In the genomic region with DNA sequence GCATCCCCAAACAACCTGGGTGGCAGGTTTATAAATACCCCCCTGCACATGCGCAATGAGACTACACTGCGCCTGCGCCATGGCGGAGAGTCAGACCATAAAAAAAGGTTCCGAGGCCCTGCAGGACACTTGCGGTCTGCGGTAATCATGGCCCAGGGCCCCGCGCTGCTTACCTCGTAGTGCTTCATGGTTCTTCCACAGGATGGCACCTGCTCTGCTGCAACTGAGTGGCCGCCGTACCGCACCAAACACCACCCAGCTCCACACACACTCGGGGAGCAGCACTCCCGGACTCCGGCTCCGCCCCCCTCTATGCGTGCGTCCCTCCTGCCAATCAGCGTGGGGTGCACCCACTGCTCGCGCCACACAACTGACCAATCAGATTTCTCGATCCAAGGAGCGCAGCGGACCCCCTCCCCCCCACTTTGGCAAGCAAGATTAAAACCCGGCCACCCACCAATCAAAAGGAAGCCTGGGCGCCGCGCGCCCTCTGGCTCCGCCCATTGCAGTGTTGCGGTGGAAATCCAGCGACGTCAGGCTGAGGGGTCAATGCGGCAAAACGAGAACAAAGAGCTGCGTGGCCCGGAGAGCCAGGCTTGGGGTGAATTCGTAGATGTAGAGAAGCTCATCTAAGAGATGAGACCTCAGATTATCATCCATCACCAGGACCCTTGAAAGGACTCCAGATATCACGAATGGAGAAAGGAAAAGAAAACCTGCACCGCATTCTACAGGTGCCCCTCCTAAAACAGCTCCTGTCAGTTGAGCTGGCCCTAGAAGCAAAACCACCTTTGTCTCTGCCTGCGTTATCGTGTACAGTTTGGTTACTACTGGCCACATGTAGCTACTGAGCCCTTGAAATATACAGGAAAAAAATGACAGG, we compare ENCODE assay signal across 8 mouse cellular contexts. TPM values are rescaled to one million over a fixed set of nuclear protein-coding genes. Genes with fewer than 3 reads are reported as not detected.
DNase-seq lines count a peak whose midpoint lies in the region; ATAC-seq and TF ChIP-seq lines count a peak whose summit lies in the region.

No protein-coding gene starts in this region.

- TF ChIP-seq POLR2A in liver, adult 2 months (IDR thresholded peaks at IDR 0.05; ENCODE audit: extremely low read depth, insufficient read depth, low read length), result peak; percentile 92
- TF ChIP-seq POLR2A in myocyte (IDR thresholded peaks at IDR 0.05; ENCODE audit: insufficient read length, low read depth), result peak; percentile 58

- peak overlapping the region; percentile 93 for H3K4me2 ChIP-seq in heart, embryonic 11.5 days
- H3K4me2 ChIP-seq in kidney, embryonic 16.5 days (replicated peaks; ENCODE audit: low read depth, low read length), result peak overlapping the region; percentile 91
- peak overlapping the region; percentile 97 for H3K4me2 ChIP-seq in myocyte (ENCODE audit: low read depth)

- peak overlapping the region; percentile 90 for H3K27ac ChIP-seq in heart, embryonic 11.5 days (ENCODE audit: low read depth, low read length)
- H3K27ac ChIP-seq in kidney, embryonic 16.5 days (ENCODE audit: low read length), result peak overlapping the region; percentile 90
- H3K27ac ChIP-seq in liver, adult 2 months (replicated peaks; ENCODE audit: insufficient read depth, low read depth, low read length), result peak overlapping the region; percentile 86

- no peaks in the 10 kb centered on the region for H3K9me3 ChIP-seq in heart, embryonic 11.5 days (replicated peaks; ENCODE audit: control insufficient read depth, low read length)
- H3K9me3 ChIP-seq in kidney, embryonic 16.5 days (ENCODE audit: low read length), result no peaks in the 10 kb centered on the region

- peak; percentile 92 for ATAC-seq in erythroblast, adult 5-6 weeks (replicated peaks; ENCODE audit: low FRiP score, poor library complexity, severe bottlenecking)
- peak; percentile 99 for ATAC-seq in heart, embryonic 11.5 days (replicated peaks; ENCODE audit: insufficient number of reproducible peaks, low FRiP score, low TSS enrichment)
- ATAC-seq in kidney, embryonic 16.5 days (ENCODE audit: low FRiP score, low TSS enrichment), result peak; percentile 99

- TF ChIP-seq CTCF in liver, adult 2 months (IDR thresholded peaks at IDR 0.05; ENCODE audit: low read depth, low read length), result no peak

- H3K4me3 ChIP-seq in heart, embryonic 11.5 days (ENCODE audit: low read depth, low read length), result peak overlapping the region; percentile 91
- peak overlapping the region; percentile 72 for H3K4me3 ChIP-seq in kidney, embryonic 16.5 days (ENCODE audit: low read length)
- H3K4me3 ChIP-seq in liver, adult 2 months (ENCODE audit: insufficient read depth, low read depth, low read length), result peak overlapping the region; percentile 64
- peak overlapping the region; percentile 72 for H3K4me3 ChIP-seq in myocyte

- WGBS in heart, embryonic 11.5 days (ENCODE audit: insufficient replicate concordance), result under 1% methylated on average over 43 of the region's 43 CpGs
- WGBS in kidney, embryonic 16.5 days, result 0% methylated on average over 43 of the region's 43 CpGs
- WGBS in liver, adult 2 months, result under 1% methylated on average over 43 of the region's 43 CpGs

- peaks cover 9% of the 10 kb centered on the region; the same call in 1 of the 2 replicates for H3K79me2 ChIP-seq in liver, adult 2 months (ENCODE audit: control insufficient read depth, insufficient read depth, low read length)
- H3K79me2 ChIP-seq in myocyte (ENCODE audit: control insufficient read depth, insufficient read depth), result peaks cover 43% of the 10 kb centered on the region

- H3K4me1 ChIP-seq in heart, embryonic 11.5 days (ENCODE audit: control insufficient read depth, insufficient read depth, low read length), result peaks cover 9% of the 10 kb centered on the region
- peaks cover 23% of the 10 kb centered on the region for H3K4me1 ChIP-seq in kidney, embryonic 16.5 days (ENCODE audit: insufficient read depth, low read length)
- H3K4me1 ChIP-seq in liver, adult 2 months (ENCODE audit: control insufficient read depth, insufficient read depth, low read length), result peaks cover 9% of the 10 kb centered on the region

- H3ac ChIP-seq in myocyte (ENCODE audit: control insufficient read depth, insufficient read length), result no peak overlapping the region

- peak; percentile 92 to 95 for DNase-seq in B cell, adult 2 months
- DNase-seq in brain, adult 2 months (ENCODE audit: low read depth, low spot score), result peak; percentile 100
- peak; percentile 93 for DNase-seq in liver, adult 2 months (ENCODE audit: extremely low read depth, low read depth, low spot score)
- peak; percentile 99 for DNase-seq in splenic B cell, adult 2 months (ENCODE audit: low read depth, low spot score)

- peak overlapping the region; percentile 87 for H3K9ac ChIP-seq in heart, embryonic 11.5 days (ENCODE audit: low read depth, low read length)
- peak overlapping the region; percentile 79 for H3K9ac ChIP-seq in kidney, embryonic 16.5 days (replicated peaks; ENCODE audit: low read length)
- peak overlapping the region; percentile 73 for H3K9ac ChIP-seq in liver, adult 2 months (ENCODE audit: low read depth, low read length)

- H3K27me3 ChIP-seq in heart, embryonic 11.5 days (ENCODE audit: control insufficient read depth, insufficient read depth, low read length), result no peaks in the 10 kb centered on the region
- no peaks in the 10 kb centered on the region for H3K27me3 ChIP-seq in kidney, embryonic 16.5 days (ENCODE audit: insufficient read depth, low read length)
- no peaks in the 10 kb centered on the region for H3K27me3 ChIP-seq in liver, adult 2 months (ENCODE audit: control insufficient read depth, insufficient read depth, low read length)
- no peaks in the 10 kb centered on the region for H3K27me3 ChIP-seq in myocyte (ENCODE audit: control insufficient read depth, insufficient read depth, insufficient read length)
- H3K27me3 ChIP-seq in splenic B cell, adult 2 months (ENCODE audit: control insufficient read depth, insufficient read depth, low read length, poor library complexity, severe bottlenecking), result no peaks in the 10 kb centered on the region

- H3K36me3 ChIP-seq in heart, embryonic 11.5 days (ENCODE audit: control insufficient read depth, insufficient read depth, low read length), result no peaks in the 10 kb centered on the region
- H3K36me3 ChIP-seq in kidney, embryonic 16.5 days (ENCODE audit: insufficient read depth, low read length), result no peaks in the 10 kb centered on the region
- H3K36me3 ChIP-seq in liver, adult 2 months (ENCODE audit: control insufficient read depth, insufficient read depth, low read length), result no peaks in the 10 kb centered on the region
- peaks cover 3% of the 10 kb centered on the region for H3K36me3 ChIP-seq in myocyte (ENCODE audit: control insufficient read depth, insufficient read depth)
- no peaks in the 10 kb centered on the region for H3K36me3 ChIP-seq in splenic B cell, adult 2 months (ENCODE audit: control insufficient read depth, insufficient read depth, low read length, poor library complexity, severe bottlenecking)

TF ChIP-seq in myocyte, 11 proteins besides CTCF, POLR2A, EP300 and RAD21 (continues in another document):
- TF ChIP-seq TCF3 (IDR thresholded peaks at IDR 0.05; ENCODE audit: insufficient read length, low read depth), result no peak
- TF ChIP-seq CEBPB (IDR thresholded peaks at IDR 0.05; ENCODE audit: insufficient read depth, poor library complexity, severe bottlenecking), result no peak
- no peak for TF ChIP-seq USF1 (IDR thresholded peaks at IDR 0.05; ENCODE audit: low read depth)

RNA-seq across cellular contexts. Expression of gene Tecr, which starts 13.4 kb away (rescaled TPM):
- total RNA-seq in erythroblast, adult 5-6 weeks (2015; ENCODE audit: low replicate concordance), result 130 and 150 TPM in 2 replicates
- total RNA-seq in erythroblast, adult 5-6 weeks (2017; ENCODE audit: low replicate concordance), result 47.5 and 77.4 TPM in 2 replicates
- polyA plus RNA-seq in heart, embryonic 11.5 days (2014; fragmentation: Nextera tagmentation; extraction: Ambion mirVana), result 531 and 534 TPM in 2 replicates
- 631 and 669 TPM in 2 replicates for polyA plus RNA-seq in kidney, embryonic 16.5 days (2015; fragmentation: Nextera tagmentation; extraction: Ambion mirVana)
- total RNA-seq in liver, adult 2 months (2014; rRNA removed), result 108 and 130 TPM in 2 replicates
- polyA plus RNA-seq in liver, adult 2 months (2012; rRNA removed), result 647 and 677 TPM in 2 replicates
- 459 TPM for polyA plus RNA-seq in myocyte (2012; fragmentation: generic; extraction: Trizol)

RNA-seq across cellular contexts. Expression of gene Dnajb1, which starts 13.6 kb away (rescaled TPM):
- total RNA-seq in erythroblast, adult 5-6 weeks (2015; ENCODE audit: low replicate concordance), result 12.9 and 25.7 TPM in 2 replicates
- total RNA-seq in erythroblast, adult 5-6 weeks (2017; ENCODE audit: low replicate concordance), result 15.6 and 19.5 TPM in 2 replicates
- polyA plus RNA-seq in heart, embryonic 11.5 days (2014; fragmentation: Nextera tagmentation; extraction: Ambion mirVana), result 51.2 and 51.5 TPM in 2 replicates
- polyA plus RNA-seq in kidney, embryonic 16.5 days (2015; fragmentation: Nextera tagmentation; extraction: Ambion mirVana), result 67.5 and 68.0 TPM in 2 replicates
- total RNA-seq in liver, adult 2 months (2014; rRNA removed), result 8.3 and 12.4 TPM in 2 replicates
- 17.0 and 18.2 TPM in 2 replicates for polyA plus RNA-seq in liver, adult 2 months (2012; rRNA removed)
- 17.7 TPM for polyA plus RNA-seq in myocyte (2012; fragmentation: generic; extraction: Trizol)

RNA-seq across cellular contexts. Expression of gene Ndufb7, which starts 27.9 kb away (rescaled TPM):
- total RNA-seq in erythroblast, adult 5-6 weeks (2015; ENCODE audit: low replicate concordance), result 49.8 and 57.9 TPM in 2 replicates
- 59.0 and 89.2 TPM in 2 replicates for total RNA-seq in erythroblast, adult 5-6 weeks (2017; ENCODE audit: low replicate concordance)
- 546 and 556 TPM in 2 replicates for polyA plus RNA-seq in heart, embryonic 11.5 days (2014; fragmentation: Nextera tagmentation; extraction: Ambion mirVana)
- polyA plus RNA-seq in kidney, embryonic 16.5 days (2015; fragmentation: Nextera tagmentation; extraction: Ambion mirVana), result 356 and 362 TPM in 2 replicates
- 190 and 193 TPM in 2 replicates for total RNA-seq in liver, adult 2 months (2014; rRNA removed)
- polyA plus RNA-seq in liver, adult 2 months (2012; rRNA removed), result 297 and 359 TPM in 2 replicates
- polyA plus RNA-seq in myocyte (2012; fragmentation: generic; extraction: Trizol), result 421 TPM

RNA-seq across cellular contexts. Expression of gene Gipc1, which starts 58.1 kb away (rescaled TPM):
- total RNA-seq in erythroblast, adult 5-6 weeks (2015; ENCODE audit: low replicate concordance), result 4.4 and 16.7 TPM in 2 replicates
- total RNA-seq in erythroblast, adult 5-6 weeks (2017; ENCODE audit: low replicate concordance), result 5.2 and 8.6 TPM in 2 replicates
- polyA plus RNA-seq in heart, embryonic 11.5 days (2014; fragmentation: Nextera tagmentation; extraction: Ambion mirVana), result 171 and 180 TPM in 2 replicates
- polyA plus RNA-seq in kidney, embryonic 16.5 days (2015; fragmentation: Nextera tagmentation; extraction: Ambion mirVana), result 227 and 237 TPM in 2 replicates
- total RNA-seq in liver, adult 2 months (2014; rRNA removed), result 12.6 and 14.6 TPM in 2 replicates
- polyA plus RNA-seq in liver, adult 2 months (2012; rRNA removed), result 14.5 and 15.7 TPM in 2 replicates
- polyA plus RNA-seq in myocyte (2012; fragmentation: generic; extraction: Trizol), result 85.5 TPM

RNA-seq across cellular contexts. Expression of gene Olfr370, which starts 58.8 kb away (rescaled TPM):
- not detected in 2 replicates for total RNA-seq in erythroblast, adult 5-6 weeks (2015; ENCODE audit: low replicate concordance)
- total RNA-seq in erythroblast, adult 5-6 weeks (2017; ENCODE audit: low replicate concordance), result not detected in 2 replicates
- polyA plus RNA-seq in heart, embryonic 11.5 days (2014; fragmentation: Nextera tagmentation; extraction: Ambion mirVana), result 0.08 TPM in 1 of 2 replicates, not detected in the other
- polyA plus RNA-seq in kidney, embryonic 16.5 days (2015; fragmentation: Nextera tagmentation; extraction: Ambion mirVana), result not detected in 2 replicates
- total RNA-seq in liver, adult 2 months (2014; rRNA removed), result not detected in 2 replicates
- not detected in 2 replicates for polyA plus RNA-seq in liver, adult 2 months (2012; rRNA removed)
- polyA plus RNA-seq in myocyte (2012; fragmentation: generic; extraction: Trizol), result not detected

Comparison
In these comparisons a context has a peak if more than half of its experiments do, and no peak if none do; other contexts are left out.
1. Peak in every context shown above with its lines: DNase-seq, ATAC-seq, H3K4me3 ChIP-seq and H3K27ac ChIP-seq.